Comparison of ENCODE assay signal across 25 mouse cellular contexts in the genomic region with DNA sequence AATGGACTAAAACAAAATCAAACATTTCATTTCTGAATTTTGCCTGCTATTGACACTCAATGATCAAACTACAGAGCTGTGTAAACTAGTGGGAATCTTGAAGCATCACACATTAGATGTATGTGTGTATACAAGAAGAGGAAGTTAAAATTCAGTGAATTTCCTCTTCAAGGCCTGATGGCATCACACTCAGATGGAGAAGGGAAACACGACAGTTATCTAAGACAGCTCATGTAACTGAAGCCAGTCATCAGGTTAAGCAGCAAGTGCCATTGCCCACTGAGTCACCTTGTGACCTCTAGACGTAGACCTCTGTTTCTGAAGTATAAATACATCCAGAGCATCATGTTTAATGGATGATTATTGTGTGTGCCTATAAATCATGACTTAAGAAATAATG. TPM values are rescaled to one million over a fixed set of nuclear protein-coding genes. Genes with fewer than 3 reads are reported as not detected.
DNase-seq lines count a peak whose midpoint lies in the region; ATAC-seq and TF ChIP-seq lines count a peak whose summit lies in the region.
"Had no signal": no experiment of that assay in that cellular context is flagged by ENCODE, and none has a peak within 500 bp of the region (broad histone marks: within the 10 kb centered on the region; RNA-seq: fewer than 3 reads in every experiment).

No protein-coding gene starts in this region.

- no peak for TF ChIP-seq CTCF in MEL (IDR thresholded peaks at IDR 0.05 in 2 of 3, conservative IDR thresholded peaks at IDR 0.05 in 1 of 3; ENCODE audit: control insufficient read depth in 1 of 3, insufficient read depth in 1 of 3, low read depth in 2 of 3, low read length in 3 of 3, poor library complexity in 1 of 3, severe bottlenecking in 1 of 3)

- DNase-seq in MEL (ENCODE audit: low read depth, low spot score) = peak; percentile 66
- no peak for DNase-seq in cerebellum, postnatal 14 days
- DNase-seq in testis, postnatal 10 days (ENCODE audit: low spot score) = no peak
- DNase-seq in limb, embryonic 10.5 days (ENCODE audit: low spot score) = no peak
- DNase-seq: adrenal gland, adult 2 months; adrenal gland, postnatal 10 days; adrenal gland, postnatal 25 days; B cell, adult 2 months; cerebellum, adult 11 months; cerebellum, adult 18-20 months; cerebellum, adult 8-10 months; cerebellum, adult 9-11 months; cerebellum, postnatal 25 days; embryo, embryonic 11 days had no signal

- no peaks in the 10 kb centered on the region for H3K27me3 ChIP-seq in MEL (ENCODE audit: control insufficient read depth in 1 of 2, insufficient read depth in 2 of 2, low read length in 2 of 2)
- H3K27me3 ChIP-seq in limb, embryonic 10.5 days (ENCODE audit: low read depth, poor library complexity, severe bottlenecking) = no peaks in the 10 kb centered on the region
- H3K27me3 ChIP-seq: CH12.LX; embryonic facial prominence, embryonic 13.5 days; embryonic facial prominence, embryonic 15.5 days; forebrain, embryonic 12.5 days had no signal

- peaks cover 3 to 8% of the 10 kb centered on the region in 2 experiments; a peak in 3 of 4 replicates for H3K36me3 ChIP-seq in MEL (ENCODE audit: control insufficient read depth in 1 of 2, insufficient read depth in 2 of 2, low read length in 2 of 2)
- peaks cover 90% of the 10 kb centered on the region for H3K36me3 ChIP-seq in limb, embryonic 10.5 days

- H3K79me2 ChIP-seq in MEL (ENCODE audit: control insufficient read depth, insufficient read depth, low read length, poor library complexity) = no peaks in the 10 kb centered on the region

- WGBS in limb, embryonic 10.5 days = 84% methylated on average over 2 of the region's 2 CpGs

- no peak for TF ChIP-seq RAD21 in MEL (IDR thresholded peaks at IDR 0.05; ENCODE audit: low read depth, low read length)

- H3K9me3 ChIP-seq in MEL (replicated peaks; ENCODE audit: insufficient read depth, low read length) = no peaks in the 10 kb centered on the region
- H3K9me3 ChIP-seq in limb, embryonic 10.5 days (replicated peaks) = no peaks in the 10 kb centered on the region
- H3K9me3 ChIP-seq: embryonic facial prominence, embryonic 15.5 days; forebrain, embryonic 10.5 days; forebrain, embryonic 12.5 days; G1E had no signal

- H3K4me1 ChIP-seq in MEL (ENCODE audit: control insufficient read depth in 1 of 2, insufficient read depth in 2 of 2, low read length in 2 of 2) = no peaks in the 10 kb centered on the region; a peak in 1 of 4 replicates
- no peaks in the 10 kb centered on the region for H3K4me1 ChIP-seq in limb, embryonic 10.5 days
- H3K4me1 ChIP-seq: embryonic facial prominence, embryonic 13.5 days; embryonic facial prominence, embryonic 15.5 days; forebrain, embryonic 10.5 days; forebrain, embryonic 12.5 days had no signal

- no peak overlapping the region for H3K27ac ChIP-seq in MEL (ENCODE audit: control insufficient read depth, low read depth, low read length)
- no peak overlapping the region for H3K27ac ChIP-seq in limb, embryonic 10.5 days
- H3K27ac ChIP-seq: embryonic facial prominence, embryonic 13.5 days; embryonic facial prominence, embryonic 15.5 days; forebrain, embryonic 10.5 days; forebrain, embryonic 12.5 days had no signal

- no peak for TF ChIP-seq POLR2A in MEL (IDR thresholded peaks at IDR 0.05; ENCODE audit: control insufficient read depth in 1 of 2, insufficient read depth in 1 of 2, low read depth in 1 of 2, low read length in 2 of 2, poor library complexity in 1 of 2)

- H3K4me3 ChIP-seq in MEL (ENCODE audit: control insufficient read depth in 1 of 2, insufficient read depth in 1 of 2, low read depth in 2 of 2, low read length in 2 of 2) = no peak overlapping the region
- H3K4me3 ChIP-seq in limb, embryonic 10.5 days = no peak overlapping the region
- H3K4me3 ChIP-seq: embryonic facial prominence, embryonic 13.5 days; embryonic facial prominence, embryonic 15.5 days; erythroblast, embryonic 14.5 days; forebrain, embryonic 10.5 days; forebrain, embryonic 12.5 days had no signal

- no peak overlapping the region for H3K9ac ChIP-seq in MEL (ENCODE audit: control insufficient read depth, low read depth, low read length, poor library complexity, severe bottlenecking)
- H3K9ac ChIP-seq: embryonic facial prominence, embryonic 13.5 days; embryonic facial prominence, embryonic 15.5 days; forebrain, embryonic 12.5 days had no signal

- ATAC-seq in granulocyte monocyte progenitor cell, adult 5-6 weeks (replicated peaks; ENCODE audit: poor library complexity, severe bottlenecking) = peak; percentile 76
- ATAC-seq: CD4-positive, CD25-positive, alpha-beta regulatory T cell, adult 4 months; forebrain, embryonic 14.5 days; forebrain, embryonic 16.5 days had no signal

- TF ChIP-seq EP300 in MEL (IDR thresholded peaks at IDR 0.05; ENCODE audit: low read depth in 1 of 2, low read length in 2 of 2) = peak in 1 of 2 experiments; percentile 37; a peak in 2 of 4 replicates

TF ChIP-seq in MEL, 35 proteins besides CTCF, POLR2A, EP300 and RAD21:
- TF ChIP-seq POLR2AphosphoS5 (IDR thresholded peaks at IDR 0.05; ENCODE audit: borderline replicate concordance, low read depth, low read length) = no peak
- TF ChIP-seq POLR2AphosphoS2 (IDR thresholded peaks at IDR 0.05; ENCODE audit: low read length) = no peak
- TF ChIP-seq GATA1 (IDR thresholded peaks at IDR 0.05; ENCODE audit: low read depth, low read length) = 0 out of 2 replicates have a peak, but pooled peaks have one; percentile 20
TF ChIP-seq in MEL: peak in this region for 1.

RNA-seq across cellular contexts. Expression of a gene that starts 24.5 kb away (rescaled TPM):
- 1.5 TPM in 2 replicates for total RNA-seq in MEL (2012; rRNA removed)
- 1 to 10 TPM in 1 of 2 experiments, not detected in 1; 2.7 TPM for polyA plus RNA-seq in MEL (2012; ENCODE audit: insufficient read depth in 1 of 2, insufficient read length in 2 of 2, low read depth in 1 of 2, low replicate concordance in 2 of 2, missing spikeins in 1 of 2)
- total RNA-seq in granulocyte monocyte progenitor cell, adult 5-6 weeks (2014; fragmentation: Nextera tagmentation) = 1.3 and 2.6 TPM in 2 replicates
- 1.2 and 2.1 TPM in 2 replicates for total RNA-seq in granulocyte monocyte progenitor cell, adult 5-6 weeks (2017)
- 3.4 and 6.3 TPM in 2 replicates for polyA plus RNA-seq in limb, embryonic 10.5 days (2016; fragmentation: Nextera tagmentation; extraction: Ambion mirVana)
- polyA plus RNA-seq: erythroblast, embryonic 14.5 days had no signal

RNA-seq across cellular contexts. Expression of a gene that starts 51.9 kb away (rescaled TPM):
- 34.9 and 42.5 TPM in 2 replicates for total RNA-seq in MEL (2012; rRNA removed)
- polyA plus RNA-seq in MEL (2012; ENCODE audit: insufficient read depth in 1 of 2, insufficient read length in 2 of 2, low read depth in 1 of 2, low replicate concordance in 2 of 2, missing spikeins in 1 of 2) = 10 to 100 TPM in 1 of 2 experiments, not detected in 1; 38.5 TPM
- total RNA-seq in granulocyte monocyte progenitor cell, adult 5-6 weeks (2014; fragmentation: Nextera tagmentation) = 34.9 and 41.3 TPM in 2 replicates
- 66.0 and 90.2 TPM in 2 replicates for total RNA-seq in granulocyte monocyte progenitor cell, adult 5-6 weeks (2017)
- polyA plus RNA-seq in limb, embryonic 10.5 days (2016; fragmentation: Nextera tagmentation; extraction: Ambion mirVana) = 32.6 and 34.4 TPM in 2 replicates

RNA-seq across cellular contexts. Expression of a gene that starts 52.0 kb away (rescaled TPM):
- total RNA-seq in MEL (2012; rRNA removed) = 52.1 and 52.8 TPM in 2 replicates
- 100 to 1,000 TPM in 1 of 2 experiments, 10 to 100 TPM in 1; 90.4 to 204 TPM for polyA plus RNA-seq in MEL (2012; ENCODE audit: insufficient read depth in 1 of 2, insufficient read length in 2 of 2, low read depth in 1 of 2, low replicate concordance in 2 of 2, missing spikeins in 1 of 2)
- 91.4 and 104 TPM in 2 replicates for total RNA-seq in granulocyte monocyte progenitor cell, adult 5-6 weeks (2014; fragmentation: Nextera tagmentation)
- 121 and 139 TPM in 2 replicates for total RNA-seq in granulocyte monocyte progenitor cell, adult 5-6 weeks (2017)
- polyA plus RNA-seq in limb, embryonic 10.5 days (2016; fragmentation: Nextera tagmentation; extraction: Ambion mirVana) = 138 and 141 TPM in 2 replicates
